Mouse (Mus musculus): ENCODE results near the gene Rab3gap1.

Rab3gap1 gene

GRCm38 (mm10) chr1:127982268-127982667 lies 113.7 kb downstream of the Rab3gap1 start:
- no peak for DNase-seq (ENCODE audit: low spot score in 2 of 2)

- no peak for DNase-seq (ENCODE audit: low spot score in 2 of 2)
Measured at GRCm38 (mm10) chr1:127983274-127983993, 114.9 kb downstream of the Rab3gap1 start.

GRCm38 (mm10) chr1:127985391-127985790 lies 116.8 kb downstream of the Rab3gap1 start:
- DNase-seq (ENCODE audit: low spot score in 2 of 2): no peak

DNA sequence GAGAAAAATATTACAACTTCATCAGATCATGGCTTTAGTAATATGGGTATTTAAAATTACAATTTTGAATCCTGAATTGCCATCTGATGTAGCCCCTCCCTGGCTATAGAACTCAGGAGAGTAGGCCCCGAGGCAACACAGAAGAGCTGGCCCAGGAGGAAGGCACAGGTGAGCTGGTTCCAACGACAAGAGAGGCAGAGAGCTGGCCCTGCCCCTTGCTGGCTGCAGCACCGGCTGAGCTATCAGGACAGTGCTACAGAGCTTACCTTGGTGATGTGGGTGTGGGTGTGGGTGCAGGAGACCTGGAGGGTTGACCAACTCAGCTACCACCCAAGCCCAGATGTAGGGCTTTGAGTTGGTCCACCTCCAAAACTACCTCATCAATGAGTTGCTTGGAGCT lies 119.7 kb downstream of the Rab3gap1 start:
- no peak for DNase-seq (ENCODE audit: low spot score in 2 of 2)

DNA sequence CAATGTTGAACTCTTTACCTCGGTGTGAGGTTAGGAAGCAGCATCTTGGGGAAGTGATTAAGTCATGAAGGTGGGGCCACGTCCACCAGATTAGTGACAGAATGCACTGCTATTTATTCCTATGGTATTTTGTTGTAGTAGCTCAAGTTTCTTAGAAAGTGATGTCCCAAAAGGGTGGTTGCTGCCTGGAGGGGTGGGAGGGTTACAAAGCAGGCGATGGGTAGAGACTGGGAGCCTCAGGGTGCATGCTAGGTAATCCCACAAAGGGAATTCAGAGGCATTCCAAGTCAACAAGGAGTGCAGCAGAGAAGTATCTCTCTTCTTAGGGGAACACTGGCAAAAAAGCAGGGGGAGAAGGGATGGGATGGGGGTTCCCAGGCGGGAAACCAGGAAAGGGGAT lies 120.8 kb downstream of the Rab3gap1 start:
- DNase-seq (ENCODE audit: low spot score in 2 of 2): no peak

GRCm38 (mm10) chr1:127989876-127990731 lies 121.5 kb downstream of the Rab3gap1 start:
- DNase-seq (ENCODE audit: low spot score in 2 of 2): peak in 1 of 2 experiments; percentile 23
